Mouse (Mus musculus) CD4-positive, CD25-positive, alpha-beta regulatory T cell, adult 2 months (primary cell): ENCODE data around the gene A930018P22Rik.

Experiments
- DNase-seq: peaks from one replicate; pipeline ENCODE4 v3.0.0-alpha.2; 2012; ENCODE audit warnings: low read depth, low spot score

A930018P22Rik gene

DNA sequence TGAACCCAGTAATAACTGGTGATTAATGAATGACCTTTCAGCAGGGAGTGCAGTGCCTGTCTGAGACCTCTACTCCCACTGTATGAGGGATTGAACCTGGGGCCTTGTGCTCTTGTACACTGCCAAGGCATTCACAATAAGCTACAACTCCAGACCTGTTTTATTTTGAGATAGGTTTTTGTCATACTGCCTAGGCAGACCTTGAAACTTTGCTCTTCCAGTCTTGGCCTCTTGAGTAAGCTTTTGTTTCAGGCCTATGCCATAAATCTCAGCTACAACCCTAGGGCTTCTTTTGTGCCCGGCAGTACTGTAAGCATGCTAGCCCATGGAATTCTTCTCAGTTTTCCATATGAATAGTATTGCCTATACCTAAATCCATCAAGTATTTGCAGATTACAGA lies 3.5 kb upstream of the A930018P22Rik start:
- DNase-seq: no peak

DNA sequence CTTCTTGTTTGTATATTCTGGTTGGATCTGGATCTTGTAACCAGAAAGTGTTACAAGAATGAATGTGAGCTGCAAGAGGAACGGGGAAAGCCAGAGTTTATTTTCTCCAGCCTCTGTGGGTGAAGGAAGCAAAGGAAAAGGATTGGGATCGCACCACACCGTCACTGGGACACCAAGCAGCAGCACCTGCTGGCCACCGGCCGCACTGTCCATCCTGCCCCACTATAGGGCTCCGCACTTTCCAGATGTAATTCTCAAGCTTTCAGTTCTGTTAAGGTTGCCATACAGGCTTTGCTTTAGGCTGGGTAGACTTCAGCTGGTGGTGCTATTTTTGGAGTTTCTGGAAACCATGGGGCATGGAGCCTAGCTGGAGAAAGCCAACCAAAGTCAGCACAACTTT lies 2.3 kb upstream of the A930018P22Rik start:
- DNase-seq: no peak

DNA sequence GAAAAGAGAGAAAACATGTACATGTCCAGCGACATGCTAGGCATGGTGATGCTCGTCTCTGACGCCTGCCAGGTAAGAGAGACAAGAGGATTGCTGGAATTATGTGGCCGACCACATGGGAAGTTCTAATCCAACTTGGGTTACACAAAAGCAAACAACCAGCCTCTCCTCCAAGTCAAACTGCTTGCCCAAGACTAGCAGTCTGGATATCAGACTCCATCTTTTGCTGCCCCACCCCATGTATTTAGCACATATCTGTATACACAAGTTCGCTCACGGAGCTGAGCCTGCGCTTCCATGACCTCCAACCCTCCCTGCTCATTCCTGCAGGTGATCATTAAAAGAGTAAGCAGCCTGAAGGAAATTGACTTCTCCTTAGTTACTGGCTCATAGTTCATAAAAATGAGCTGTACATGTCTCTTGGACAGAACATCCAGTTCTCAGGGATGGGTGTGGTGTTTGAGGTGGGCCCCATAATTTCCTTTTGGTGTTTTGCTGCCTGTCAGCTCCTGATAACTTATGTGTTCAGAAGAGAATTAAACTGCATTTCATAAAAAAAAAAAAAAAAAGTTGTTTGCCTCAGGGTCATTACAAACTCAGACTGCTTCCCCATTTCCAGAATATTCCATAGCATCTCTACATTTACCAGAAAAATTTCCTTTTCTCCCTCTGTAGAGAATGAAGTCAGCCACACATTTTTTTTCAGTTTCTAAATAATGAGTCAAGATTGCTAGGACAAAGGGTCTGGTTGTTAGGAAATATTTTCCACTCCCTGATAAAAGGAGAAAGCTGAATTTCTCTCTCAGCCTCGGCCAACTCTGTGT lies 676 bp upstream of the A930018P22Rik start:
- DNase-seq: no peak

DNA sequence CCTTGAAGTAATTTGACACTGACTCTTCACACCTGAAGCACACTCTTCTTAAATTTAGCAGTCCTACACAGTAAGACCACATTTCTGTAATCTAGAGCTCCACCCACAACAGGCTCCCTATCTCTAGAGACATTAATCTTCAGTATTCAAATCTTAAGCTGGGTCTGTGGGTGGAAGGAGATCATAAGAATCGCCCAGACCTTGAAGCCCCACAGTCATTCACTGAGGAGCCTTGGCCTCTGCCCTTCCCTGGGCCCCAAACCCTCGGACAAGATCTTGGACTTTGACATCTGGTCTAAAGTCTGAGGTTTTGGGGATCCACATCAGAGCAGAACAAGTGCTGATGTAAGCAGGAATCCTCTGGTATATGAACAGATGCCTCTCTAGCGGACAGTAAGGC lies 971 bp downstream of the A930018P22Rik start:
- DNase-seq: no peak

DNA sequence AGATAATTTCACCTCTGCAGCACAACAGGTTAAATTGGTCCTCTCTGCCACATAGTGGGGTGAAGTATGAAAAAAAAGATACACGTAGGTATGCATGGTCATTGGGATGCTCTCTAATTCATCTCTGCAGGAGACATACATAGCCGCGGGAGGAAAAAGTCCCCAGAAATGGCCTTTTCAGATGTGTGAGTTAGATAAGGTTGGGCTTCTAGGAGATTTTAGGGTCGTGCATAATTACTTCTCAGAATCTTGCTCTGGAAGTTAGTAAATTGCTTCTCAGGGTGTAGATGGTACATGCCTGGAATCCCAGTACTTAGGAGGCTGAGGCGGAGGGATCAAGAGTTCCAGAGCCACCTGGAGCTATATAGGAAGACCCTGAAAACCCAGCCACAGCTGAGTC lies 1.5 kb downstream of the A930018P22Rik start:
- DNase-seq: no peak

DNA sequence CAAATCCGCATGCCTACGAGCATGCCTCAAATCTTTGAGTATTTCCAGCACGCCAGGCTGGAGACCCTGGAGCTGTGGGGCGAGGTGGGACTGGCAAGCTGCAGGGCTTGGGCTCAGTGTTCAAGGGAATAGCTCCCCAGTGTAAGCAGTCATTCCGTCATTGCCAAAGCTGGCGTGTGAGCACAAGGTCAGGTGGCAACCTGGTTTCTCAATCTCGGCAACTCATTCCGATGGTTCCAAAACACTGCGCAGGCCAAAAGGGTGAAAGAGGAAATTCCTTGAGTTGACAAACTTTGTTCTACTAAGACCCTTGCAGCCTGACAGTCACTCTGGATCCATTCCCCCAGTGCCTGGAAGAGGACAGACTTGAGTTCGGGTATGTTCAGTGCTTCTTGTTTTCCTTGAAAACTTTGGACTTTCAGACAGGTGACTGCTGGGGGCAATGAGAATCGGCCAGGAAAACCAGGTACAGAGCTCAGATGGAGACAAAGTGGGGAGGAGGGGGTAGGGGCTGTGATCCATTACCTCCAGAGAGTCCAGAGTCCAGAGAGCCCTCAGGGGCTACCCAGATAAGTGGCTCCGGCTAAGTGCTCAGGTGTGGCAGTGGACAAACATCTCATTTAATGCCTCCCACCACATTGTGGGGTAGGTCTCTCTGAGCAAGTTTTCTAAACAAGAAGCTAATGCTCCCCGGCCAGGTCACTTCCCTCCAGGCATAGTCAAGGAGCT lies 6.4 kb downstream of the A930018P22Rik start:
- DNase-seq: no peak

DNA sequence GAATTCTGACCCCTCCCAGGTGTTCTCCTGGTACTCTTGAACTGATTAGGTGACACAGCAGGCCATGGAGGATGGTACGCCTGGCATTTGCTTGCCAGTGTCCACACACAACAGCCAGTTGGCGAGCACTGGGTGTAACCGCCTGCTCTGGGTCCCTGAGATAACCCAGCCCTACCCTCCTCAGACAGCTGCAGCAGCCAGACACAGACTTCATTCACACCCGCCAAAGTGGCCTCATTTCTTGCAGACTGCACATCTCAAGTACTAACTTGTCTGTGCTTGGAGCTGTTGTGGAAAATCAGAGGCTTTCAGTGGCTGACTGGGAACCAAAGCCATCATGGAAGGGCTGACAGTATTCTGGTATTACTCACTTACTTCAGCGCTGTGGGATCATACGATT lies 7.6 kb downstream of the A930018P22Rik start:
- no peak for DNase-seq

DNA sequence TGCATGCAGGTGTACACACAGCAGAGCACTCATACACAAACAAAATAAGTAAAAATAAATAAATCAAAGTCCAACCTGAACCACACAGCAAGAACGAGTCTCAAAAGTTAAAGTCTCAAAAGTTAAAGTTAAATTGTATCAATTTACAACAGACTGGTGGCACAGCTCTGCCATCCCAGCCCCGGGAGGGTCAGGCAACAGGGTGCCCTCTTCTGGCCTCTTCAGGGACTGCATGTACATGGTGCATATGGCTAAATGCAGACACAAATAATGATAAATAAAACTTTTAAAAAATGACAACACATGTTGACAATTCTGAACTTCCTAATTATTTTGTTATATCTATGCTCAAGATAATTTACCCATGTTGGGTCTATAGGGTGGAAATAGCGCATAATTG lies 8.4 kb downstream of the A930018P22Rik start:
- DNase-seq: peak; percentile 53

DNA sequence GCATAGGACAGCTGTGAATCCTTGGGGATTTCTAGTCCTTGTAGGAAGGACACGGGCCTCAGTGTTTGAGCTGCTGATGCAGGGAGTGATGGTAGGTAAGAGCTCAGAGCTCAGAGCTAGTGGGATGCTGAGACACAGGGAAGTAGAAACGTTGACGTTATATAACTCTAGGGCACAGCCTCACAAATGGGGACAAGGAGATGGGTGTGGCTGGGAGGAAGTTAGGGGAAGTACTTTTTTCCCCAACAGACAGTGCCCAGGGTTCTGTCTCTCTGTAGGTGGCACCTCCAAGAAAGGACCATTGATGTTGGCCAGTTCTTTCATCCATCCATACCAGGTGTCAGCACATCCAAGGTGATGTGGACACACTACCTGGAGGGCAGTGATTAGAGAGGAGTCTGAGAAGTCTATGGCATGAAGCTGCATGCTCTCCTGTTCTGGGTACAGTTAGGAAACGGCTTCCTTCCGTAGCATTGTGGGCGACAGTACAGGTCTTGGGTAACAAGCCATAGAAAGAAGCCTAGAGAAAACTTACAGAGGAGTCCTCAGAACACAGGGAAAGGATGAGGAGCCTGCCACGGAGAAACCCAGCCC lies 9.8 kb downstream of the A930018P22Rik start:
- DNase-seq: no peak

DNA sequence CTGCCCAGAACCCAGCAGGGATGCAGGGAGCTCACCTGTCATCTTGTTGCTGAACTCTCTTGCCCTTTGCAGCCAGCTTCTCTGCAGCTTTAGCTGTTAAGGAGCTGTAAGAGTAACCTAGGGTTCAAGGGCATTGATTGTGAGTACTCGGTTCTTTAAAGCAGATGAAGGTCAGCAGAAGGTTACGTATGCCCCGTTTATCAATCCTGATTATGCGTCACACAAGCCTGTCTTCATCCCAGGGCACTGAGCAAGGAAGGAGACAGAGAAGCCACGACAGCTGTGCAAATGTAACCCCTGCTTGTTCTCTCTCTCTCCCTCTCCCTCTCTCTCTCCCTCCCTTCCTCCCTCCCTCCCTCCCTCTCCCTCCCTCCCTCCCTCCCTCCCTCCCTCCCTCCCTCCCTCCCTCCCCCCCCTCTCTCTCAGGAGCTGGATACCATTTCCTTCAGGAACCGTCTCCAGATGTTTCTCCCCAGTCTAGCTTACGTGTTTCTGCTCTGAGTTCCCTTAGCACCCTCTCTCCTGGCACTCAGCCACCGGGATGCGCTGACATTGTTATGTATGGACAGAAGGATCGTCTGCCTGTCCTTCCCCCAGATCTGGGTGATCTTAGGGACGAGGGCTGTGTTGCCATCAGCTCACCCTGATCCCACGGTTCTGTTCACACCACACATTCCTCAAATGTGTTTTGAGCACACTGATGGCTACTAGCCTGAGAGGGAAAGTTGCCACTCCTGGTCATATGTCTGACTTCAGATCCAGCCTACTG lies 10.7 kb downstream of the A930018P22Rik start:
- no peak for DNase-seq

DNA sequence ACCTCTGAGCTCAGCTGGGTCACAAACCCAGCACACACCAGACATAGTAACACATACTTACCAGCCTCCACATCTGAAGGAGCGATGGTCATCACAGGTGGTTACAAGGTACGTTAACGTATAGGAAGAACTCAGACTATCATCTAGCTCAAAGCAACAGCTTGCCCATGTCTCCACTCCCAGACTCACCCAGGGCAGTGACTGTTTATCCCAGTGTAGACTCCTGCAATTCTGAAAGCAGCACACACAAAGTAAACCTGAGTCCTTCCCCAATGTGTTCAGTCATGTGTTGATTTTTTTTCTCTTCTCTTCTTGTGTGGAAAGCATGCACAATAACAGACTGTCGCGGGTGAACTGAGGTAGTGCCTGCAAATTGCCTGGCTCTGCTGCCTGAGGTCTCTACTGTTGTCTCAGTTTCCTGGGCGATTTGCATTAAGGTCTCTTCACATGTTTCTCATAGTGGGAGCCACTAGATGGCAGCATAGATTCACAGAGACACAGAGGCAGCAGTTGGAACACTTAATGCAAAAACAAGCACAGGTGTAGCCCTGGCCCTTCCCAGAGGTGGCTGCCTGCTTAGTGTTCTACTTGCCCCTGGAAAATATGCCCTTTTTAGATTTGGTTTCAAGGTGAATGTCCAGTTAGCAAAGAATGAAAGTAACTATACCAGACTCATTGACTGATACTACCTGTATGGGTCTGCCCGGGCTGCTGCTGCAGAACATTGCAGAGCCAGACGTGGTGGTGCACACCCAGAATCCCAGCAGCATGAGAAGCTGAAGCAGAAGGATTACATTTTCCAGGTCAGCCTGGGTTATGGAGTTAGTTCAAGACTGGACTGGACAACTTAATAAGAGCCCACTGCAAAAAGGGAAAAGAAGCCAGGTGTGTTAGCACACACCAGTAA lies 11.8 kb downstream of the A930018P22Rik start:
- DNase-seq: peak; percentile 89

DNA sequence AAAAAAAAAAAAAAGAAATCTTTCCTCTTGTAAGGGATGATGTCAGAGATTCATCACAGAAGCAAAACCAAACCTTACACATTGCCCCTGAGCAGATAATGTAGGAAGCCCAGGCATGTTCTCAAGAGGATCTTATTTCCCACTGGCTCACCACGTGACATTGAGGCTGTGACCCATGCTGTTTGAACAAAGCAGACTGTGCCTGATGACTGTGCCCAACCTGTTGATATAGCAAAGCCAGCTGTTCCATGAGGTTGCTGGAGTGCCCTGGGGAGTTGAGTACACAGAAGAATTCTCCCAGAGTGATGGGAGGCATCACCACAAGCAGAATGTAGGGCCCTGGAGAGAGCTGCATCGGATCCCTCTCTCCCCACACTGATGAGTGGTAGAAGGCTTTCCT lies 13.4 kb downstream of the A930018P22Rik start:
- no peak for DNase-seq

DNA sequence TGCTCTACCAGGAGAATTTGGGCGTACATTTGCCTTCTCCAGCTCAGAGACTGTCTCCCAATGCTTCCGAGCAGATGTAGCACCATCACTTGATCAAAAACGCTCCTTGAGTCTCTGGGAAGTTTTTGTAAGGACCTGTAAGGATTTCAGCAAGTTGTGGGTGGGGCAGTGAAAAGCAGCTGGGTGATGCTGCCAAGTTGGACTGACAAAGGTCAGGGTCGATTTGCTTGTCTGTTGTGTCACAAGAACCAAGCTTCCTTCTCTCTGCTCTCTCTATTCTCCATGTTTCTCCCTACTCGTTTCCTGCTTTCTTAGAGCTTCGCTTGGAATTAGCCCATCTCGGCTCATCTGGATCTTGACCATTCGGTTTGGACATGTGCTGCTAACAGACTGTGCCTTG lies 19.6 kb downstream of the A930018P22Rik start:
- DNase-seq: no peak

DNA sequence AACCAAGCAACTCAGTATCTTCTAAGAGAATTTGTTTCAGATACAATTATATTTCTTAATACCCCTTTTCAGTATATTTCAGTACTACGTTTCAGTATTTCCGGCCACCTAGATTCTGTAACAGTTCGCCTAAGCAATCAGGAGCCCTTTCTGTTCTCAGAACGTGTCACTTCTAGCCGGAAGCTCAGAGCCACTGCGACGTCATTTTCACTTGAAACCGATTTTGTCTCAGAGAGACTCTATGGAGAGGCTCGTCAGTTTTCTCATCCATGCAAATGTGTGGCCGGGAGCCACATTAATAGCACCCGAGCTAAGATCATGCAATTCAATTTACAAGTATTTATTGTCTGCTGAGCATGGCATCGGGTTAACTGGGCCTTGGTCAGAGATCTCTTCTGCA lies 21.4 kb downstream of the A930018P22Rik start:
- no peak for DNase-seq

DNA sequence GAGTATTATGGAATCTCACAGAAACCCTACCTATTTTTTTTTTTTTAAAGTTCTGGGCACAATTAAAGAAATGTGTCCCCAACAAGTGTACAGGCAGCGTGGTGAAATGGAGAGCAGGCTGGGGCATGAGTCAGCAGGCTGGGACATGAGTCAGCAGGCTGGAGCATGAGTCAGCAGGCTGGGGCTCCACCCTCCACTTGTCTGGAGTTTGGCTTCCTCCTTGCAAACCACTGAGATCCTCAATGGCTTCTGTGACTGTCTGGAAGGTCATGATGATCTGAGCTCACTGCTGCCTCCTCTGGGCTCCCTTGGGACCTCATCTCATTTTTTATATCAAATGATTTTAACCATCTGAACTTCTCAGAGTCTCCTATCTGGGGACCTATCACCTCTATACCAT lies 23.4 kb downstream of the A930018P22Rik start:
- DNase-seq: peak; percentile 49

DNA sequence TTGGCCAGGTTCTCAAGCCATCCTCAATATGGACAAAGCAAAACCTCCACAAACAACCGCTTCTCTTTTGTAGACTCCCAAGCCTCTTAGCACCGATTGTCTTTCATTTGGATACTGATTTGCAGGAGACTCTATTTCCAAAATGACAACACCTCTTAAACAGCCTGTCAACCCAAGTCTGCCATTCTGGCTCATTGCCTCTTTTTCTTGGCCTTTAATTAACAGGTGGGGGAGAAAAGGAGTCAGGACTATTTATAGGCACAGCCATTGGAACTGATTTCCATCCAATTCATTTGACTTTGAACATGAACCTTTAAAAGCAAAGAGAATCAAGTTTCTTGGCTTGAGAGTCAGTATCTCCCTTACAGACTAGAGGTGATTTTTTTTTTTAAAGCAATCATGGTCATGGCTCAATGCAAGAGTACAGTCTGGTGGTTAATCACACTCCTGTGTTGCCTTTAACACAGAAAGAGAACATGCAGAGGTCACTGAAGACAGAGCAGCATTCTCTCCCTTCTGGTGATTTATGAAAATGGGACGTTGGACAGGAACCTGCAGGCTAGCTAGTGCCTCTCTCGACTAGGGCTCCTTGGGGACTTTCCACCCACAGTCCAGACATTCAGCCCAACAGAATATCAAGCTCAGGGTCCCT lies 25.5 kb downstream of the A930018P22Rik start:
- DNase-seq: no peak

DNA sequence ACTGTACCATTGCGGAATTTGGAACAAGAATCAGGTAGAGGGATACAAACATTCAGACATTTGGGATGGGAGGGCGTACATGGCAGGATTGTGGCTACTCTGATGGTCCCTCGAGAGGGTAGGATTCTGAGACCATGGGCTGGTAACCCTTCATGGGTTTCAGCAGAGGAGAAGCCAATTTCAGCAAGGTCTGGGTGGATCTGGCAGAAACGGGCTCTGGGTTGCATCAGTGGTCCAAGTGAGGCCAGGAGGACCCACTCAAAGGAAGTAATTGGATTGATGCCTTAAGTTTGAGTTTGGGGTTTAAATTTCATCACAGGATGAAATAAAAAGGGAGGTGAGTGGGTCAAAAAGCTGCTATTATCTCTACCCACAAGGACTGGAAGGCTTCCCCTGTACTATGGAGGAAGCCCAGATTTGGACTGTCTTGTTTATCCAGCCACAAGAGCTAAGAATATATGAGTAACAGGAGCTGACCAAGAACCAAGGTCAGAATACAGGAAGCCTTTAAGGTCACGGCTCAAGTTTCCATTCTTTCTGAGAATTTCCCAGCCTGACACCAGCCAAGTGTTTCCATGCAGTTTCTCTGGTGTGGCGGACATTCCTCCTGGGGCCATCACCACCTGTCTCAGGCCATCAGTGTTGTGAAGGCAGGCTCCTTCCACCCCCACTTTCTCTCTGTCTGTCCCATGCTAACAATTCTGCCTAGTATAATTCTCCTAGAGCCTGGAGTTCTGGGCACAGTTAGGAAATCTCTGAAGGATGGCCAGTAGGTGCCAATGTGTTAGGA lies 28.2 kb downstream of the A930018P22Rik start:
- DNase-seq: no peak

DNA sequence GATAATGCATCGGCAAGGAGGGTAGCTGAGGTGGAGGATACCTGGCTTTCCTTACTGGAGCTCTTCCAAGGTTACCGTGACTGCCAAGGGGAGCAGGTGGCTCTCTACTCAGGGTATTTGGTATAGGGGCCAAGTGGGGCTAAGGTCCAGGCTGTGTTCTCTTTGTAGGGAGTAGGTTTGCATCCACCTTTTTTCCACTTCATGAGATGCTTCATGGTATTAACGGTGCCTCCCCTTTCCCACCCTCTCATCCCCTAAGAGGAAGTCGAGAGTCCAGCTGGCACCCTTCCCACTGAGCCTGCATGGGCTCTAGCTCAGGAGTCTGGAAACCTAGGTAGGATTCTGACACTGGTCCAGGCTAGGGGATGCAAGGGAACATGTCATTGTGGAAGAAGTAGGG lies 30.8 kb downstream of the A930018P22Rik start:
- no peak for DNase-seq

DNA sequence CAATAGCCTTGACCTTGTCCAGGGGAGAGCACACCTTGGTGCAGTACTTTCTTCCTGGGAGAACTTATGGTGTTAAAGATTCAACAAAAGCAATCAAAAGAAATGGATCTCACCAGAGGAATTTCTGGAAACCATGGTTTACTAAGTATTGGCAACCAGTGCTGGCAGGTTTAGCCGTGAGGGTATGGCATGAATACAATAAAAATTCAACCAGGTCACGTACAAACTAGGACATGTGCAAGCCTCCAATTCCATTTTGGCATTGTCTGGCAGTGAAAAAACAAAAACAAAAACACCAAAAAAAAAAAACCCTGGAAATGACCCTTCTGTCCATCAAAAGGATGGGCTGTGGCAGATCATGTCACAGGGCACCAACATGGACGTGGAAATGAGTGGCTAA lies 31.3 kb downstream of the A930018P22Rik start:
- DNase-seq: no peak

DNA sequence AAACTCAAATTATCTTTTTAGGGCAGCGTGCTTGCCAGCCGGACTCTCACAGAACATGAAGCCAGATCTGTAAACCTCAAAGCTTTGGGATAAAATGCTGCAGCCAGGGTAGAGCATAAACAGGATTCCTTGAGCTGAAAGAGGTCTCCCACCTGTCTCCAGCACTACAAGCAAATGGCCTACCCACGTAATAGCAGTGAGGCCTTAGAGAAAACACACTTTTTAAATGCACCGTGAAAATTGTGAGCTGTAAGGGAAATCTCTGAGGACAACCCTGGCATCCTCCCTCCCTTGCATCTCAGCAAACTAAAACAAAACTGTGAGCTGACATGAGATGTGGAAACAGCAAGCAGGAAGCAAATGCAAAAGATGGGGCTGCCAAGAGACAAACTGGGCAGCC lies 35.3 kb downstream of the A930018P22Rik start:
- no peak for DNase-seq
